ENCODE assay signal across 10 mouse cellular contexts in genomic region chr10:84357997-84358737, GRCm38 (mm10).
DNase-seq lines count a peak whose midpoint lies in the region; ATAC-seq and TF ChIP-seq lines count a peak whose summit lies in the region.
"Had no signal": no experiment of that assay in that cellular context is flagged by ENCODE, and none has a peak within 500 bp of the region (broad histone marks: within the 10 kb centered on the region; RNA-seq: fewer than 3 reads in every experiment).

No protein-coding gene starts in this region.

- H3K4me1 ChIP-seq in forebrain, embryonic 13.5 days = no peaks in the 10 kb centered on the region
- H3K4me1 ChIP-seq in forebrain, embryonic 11.5 days (replicated peaks; ENCODE audit: control insufficient read depth, insufficient read depth, low read length) = no peaks in the 10 kb centered on the region
- peaks cover 10% of the 10 kb centered on the region; the same call in 1 of the 2 replicates for H3K4me1 ChIP-seq in cortical plate, adult 2 months (ENCODE audit: control insufficient read depth, insufficient read depth, low read length)
- H3K4me1 ChIP-seq: embryonic facial prominence, embryonic 15.5 days had no signal

- no peak overlapping the region for H3K4me2 ChIP-seq in forebrain, embryonic 13.5 days
- no peak overlapping the region for H3K4me2 ChIP-seq in forebrain, embryonic 11.5 days (ENCODE audit: low read depth, low read length, severe bottlenecking)
- H3K4me2 ChIP-seq: embryonic facial prominence, embryonic 15.5 days; lung, embryonic 15.5 days had no signal

- peak; percentile 99 for ATAC-seq in forebrain, embryonic 13.5 days
- no peak for ATAC-seq in forebrain, embryonic 11.5 days (replicated peaks; ENCODE audit: low FRiP score)

- no peak for DNase-seq in forebrain, embryonic 11.5 days (ENCODE audit: low spot score)
- DNase-seq in layer of hippocampus, postnatal 10 days (ENCODE audit: low spot score in 2 of 2) = peak; percentile 85 to 87
- peak; percentile 85 to 90 for DNase-seq in right cerebral cortex, adult 2 months (ENCODE audit: low spot score in 2 of 2)
- no peak for DNase-seq in lung, postnatal 10 days
- no peak for DNase-seq in ovary, postnatal 36 days (ENCODE audit: low spot score)
- DNase-seq in c-Kit-positive CD71-positive TER-119-positive erythroid progenitor cells, embryonic 14.5 days (ENCODE audit: low spot score) = no peak

- TF ChIP-seq POLR2A in cortical plate, adult 2 months (IDR thresholded peaks at IDR 0.05; ENCODE audit: extremely low read depth, insufficient read depth, low read length) = no peak

- no peaks in the 10 kb centered on the region for H3K9me3 ChIP-seq in forebrain, embryonic 13.5 days (replicated peaks)
- H3K9me3 ChIP-seq in forebrain, embryonic 11.5 days (ENCODE audit: control insufficient read depth, low read length) = no peaks in the 10 kb centered on the region
- H3K9me3 ChIP-seq: embryonic facial prominence, embryonic 15.5 days; lung, embryonic 15.5 days had no signal

- H3K4me3 ChIP-seq in forebrain, embryonic 13.5 days = no peak overlapping the region
- no peak overlapping the region for H3K4me3 ChIP-seq in forebrain, embryonic 11.5 days (ENCODE audit: low read depth, low read length)
- no peak overlapping the region for H3K4me3 ChIP-seq in cortical plate, adult 2 months (ENCODE audit: insufficient read depth, low read length)
- H3K4me3 ChIP-seq: embryonic facial prominence, embryonic 15.5 days; lung, embryonic 15.5 days had no signal

- TF ChIP-seq CTCF in cortical plate, adult 2 months (IDR thresholded peaks at IDR 0.05; ENCODE audit: extremely low read depth, insufficient read depth, low read length) = no peak

- WGBS in forebrain, embryonic 13.5 days = 65% methylated on average over 4 of the region's 4 CpGs
- 73% methylated on average over 4 of the region's 4 CpGs for WGBS in forebrain, embryonic 11.5 days

- no peaks in the 10 kb centered on the region for H3K27me3 ChIP-seq in forebrain, embryonic 13.5 days
- H3K27me3 ChIP-seq in forebrain, embryonic 11.5 days (ENCODE audit: control insufficient read depth, insufficient read depth, low read length) = no peaks in the 10 kb centered on the region
- H3K27me3 ChIP-seq: embryonic facial prominence, embryonic 15.5 days; lung, embryonic 15.5 days had no signal

- H3K9ac ChIP-seq in forebrain, embryonic 13.5 days = no peak overlapping the region
- no peak overlapping the region for H3K9ac ChIP-seq in forebrain, embryonic 11.5 days (ENCODE audit: low read length)
- H3K9ac ChIP-seq: embryonic facial prominence, embryonic 15.5 days; lung, embryonic 15.5 days had no signal

- peak overlapping the region; percentile 74 for H3K27ac ChIP-seq in forebrain, embryonic 13.5 days
- no peak overlapping the region for H3K27ac ChIP-seq in forebrain, embryonic 11.5 days (ENCODE audit: low read depth, low read length)
- peak overlapping the region; percentile 61 for H3K27ac ChIP-seq in cortical plate, adult 2 months (ENCODE audit: insufficient read depth, low read length)
- H3K27ac ChIP-seq: embryonic facial prominence, embryonic 15.5 days; lung, embryonic 15.5 days had no signal

- no peaks in the 10 kb centered on the region for H3K36me3 ChIP-seq in forebrain, embryonic 13.5 days (ENCODE audit: poor library complexity, severe bottlenecking)
- no peaks in the 10 kb centered on the region for H3K36me3 ChIP-seq in forebrain, embryonic 11.5 days (ENCODE audit: control insufficient read depth, insufficient read depth, low read length)
- H3K36me3 ChIP-seq: embryonic facial prominence, embryonic 15.5 days; lung, embryonic 15.5 days had no signal

Comparison
In these comparisons a context has a peak if more than half of its experiments do, and no peak if none do; other contexts are left out.
1. DNase-seq: peak in layer of hippocampus, postnatal 10 days (2 of 2) and right cerebral cortex, adult 2 months (2 of 2); none in forebrain, embryonic 11.5 days (single experiment), lung, postnatal 10 days (single experiment), ovary, postnatal 36 days (single experiment) and c-Kit-positive CD71-positive TER-119-positive erythroid progenitor cells, embryonic 14.5 days (single experiment).